In genomic region chr19:54045412-54045811, GRCm38 (mm10) we compare ENCODE assay signal across 8 mouse cellular contexts. TPM values are rescaled to one million over a fixed set of nuclear protein-coding genes. Genes with fewer than 3 reads are reported as not detected.
DNase-seq lines count a peak whose midpoint lies in the region; ATAC-seq and TF ChIP-seq lines count a peak whose summit lies in the region.

No protein-coding gene starts in this region.

- H3K4me1 ChIP-seq in kidney, postnatal 0 days (replicated peaks; ENCODE audit: insufficient read depth, low read length), result peaks cover 17% of the 10 kb centered on the region
- H3K4me1 ChIP-seq in G1E (ENCODE audit: insufficient read depth, low read depth, low read length), result peaks cover 58% of the 10 kb centered on the region
- H3K4me1 ChIP-seq in embryonic facial prominence, embryonic 10.5 days, result peaks cover 46% of the 10 kb centered on the region
- H3K4me1 ChIP-seq in hindbrain, embryonic 15.5 days (replicated peaks), result peaks cover 49% of the 10 kb centered on the region
- H3K4me1 ChIP-seq in midbrain, embryonic 15.5 days, result peaks cover 38% of the 10 kb centered on the region

- 0 out of 2 replicates have a peak, but pooled peaks have one; percentile 1 for ATAC-seq in kidney, postnatal 0 days (replicated peaks; ENCODE audit: low FRiP score, low read depth)
- no peak for ATAC-seq in G1E (ENCODE audit: extremely low read depth, insufficient number of reproducible peaks, low FRiP score, poor library complexity, severe bottlenecking)
- ATAC-seq in hindbrain, embryonic 15.5 days (ENCODE audit: low FRiP score, low read depth), result peak; percentile 15; the same call in 1 of the 2 replicates
- peak; percentile 17; the same call in 1 of the 2 replicates for ATAC-seq in midbrain, embryonic 15.5 days (replicated peaks)
- no peak for ATAC-seq in cerebellum, adult (ENCODE audit: insufficient number of reproducible peaks, low FRiP score, low TSS enrichment)

- peaks cover 36% of the 10 kb centered on the region for H3K27me3 ChIP-seq in kidney, postnatal 0 days (ENCODE audit: insufficient read depth, low read length)
- H3K27me3 ChIP-seq in G1E (ENCODE audit: insufficient read depth, low read length), result peaks cover 28% of the 10 kb centered on the region; the same call in 1 of the 2 replicates
- H3K27me3 ChIP-seq in embryonic facial prominence, embryonic 10.5 days (replicated peaks; ENCODE audit: low read depth, poor library complexity, severe bottlenecking), result peaks cover 71% of the 10 kb centered on the region
- peaks cover 15% of the 10 kb centered on the region; the same call in 1 of the 2 replicates for H3K27me3 ChIP-seq in hindbrain, embryonic 15.5 days
- peaks cover 33% of the 10 kb centered on the region for H3K27me3 ChIP-seq in midbrain, embryonic 15.5 days (replicated peaks)

- no peaks in the 10 kb centered on the region for H3K9me3 ChIP-seq in kidney, postnatal 0 days (replicated peaks; ENCODE audit: low read length)
- peaks cover 31% of the 10 kb centered on the region for H3K9me3 ChIP-seq in G1E (replicated peaks)
- no peaks in the 10 kb centered on the region for H3K9me3 ChIP-seq in embryonic facial prominence, embryonic 10.5 days
- no peaks in the 10 kb centered on the region for H3K9me3 ChIP-seq in hindbrain, embryonic 15.5 days
- H3K9me3 ChIP-seq in midbrain, embryonic 15.5 days, result no peaks in the 10 kb centered on the region

- H3K4me2 ChIP-seq in kidney, postnatal 0 days (ENCODE audit: low read length), result peak overlapping the region; percentile 99
- H3K4me2 ChIP-seq in hindbrain, embryonic 15.5 days, result peak overlapping the region; percentile 99
- H3K4me2 ChIP-seq in midbrain, embryonic 15.5 days, result peak overlapping the region; percentile 93

- H3K4me3 ChIP-seq in kidney, postnatal 0 days (replicated peaks; ENCODE audit: low read depth, low read length), result peak overlapping the region; percentile 49
- peak overlapping the region; percentile 71 for H3K4me3 ChIP-seq in G1E (ENCODE audit: low read depth, low read length)
- peak overlapping the region; percentile 68 for H3K4me3 ChIP-seq in embryonic facial prominence, embryonic 10.5 days
- H3K4me3 ChIP-seq in hindbrain, embryonic 15.5 days, result peak overlapping the region; percentile 64
- peak overlapping the region; percentile 59 for H3K4me3 ChIP-seq in midbrain, embryonic 15.5 days

- peak; percentile 16 for DNase-seq in kidney, postnatal 0 days (ENCODE audit: low spot score)
- DNase-seq in kidney, adult 18-20 months, result no peak
- peak; percentile 21 for DNase-seq in G1E (ENCODE audit: low spot score)
- DNase-seq in embryonic facial prominence, embryonic 10.5 days (ENCODE audit: low spot score), result no peak
- DNase-seq in frontal cortex, adult 2 months (ENCODE audit: extremely low spot score in 1 of 2, low spot score in 1 of 2), result no peak

- H3K9ac ChIP-seq in kidney, postnatal 0 days (ENCODE audit: low read depth, low read length), result peak overlapping the region; percentile 59
- peak overlapping the region; percentile 74 for H3K9ac ChIP-seq in hindbrain, embryonic 15.5 days
- H3K9ac ChIP-seq in midbrain, embryonic 15.5 days, result peak overlapping the region; percentile 54

- 0 out of 2 replicates have a peak overlapping the region, but pooled peaks have one; percentile 19 for H3K27ac ChIP-seq in kidney, postnatal 0 days
- H3K27ac ChIP-seq in embryonic facial prominence, embryonic 10.5 days (replicated peaks), result peak overlapping the region; percentile 31; the same call in 1 of the 2 replicates
- peak overlapping the region; percentile 81 for H3K27ac ChIP-seq in hindbrain, embryonic 15.5 days (replicated peaks)
- peak overlapping the region; percentile 57 for H3K27ac ChIP-seq in midbrain, embryonic 15.5 days

- 2% methylated on average over 29 of the region's 29 CpGs for WGBS in kidney, postnatal 0 days
- 1% methylated on average over 29 of the region's 29 CpGs for WGBS in embryonic facial prominence, embryonic 10.5 days
- under 1% methylated on average over 29 of the region's 29 CpGs for whole genome bisulfite sequencing in hindbrain, embryonic 15.5 days
- WGBS in midbrain, embryonic 15.5 days, result under 1% methylated on average over 29 of the region's 29 CpGs

- no peaks in the 10 kb centered on the region for H3K36me3 ChIP-seq in kidney, postnatal 0 days (ENCODE audit: insufficient read depth, low read length)
- H3K36me3 ChIP-seq in G1E (replicated peaks), result peaks cover 51% of the 10 kb centered on the region
- H3K36me3 ChIP-seq in embryonic facial prominence, embryonic 10.5 days (replicated peaks), result no peaks in the 10 kb centered on the region
- H3K36me3 ChIP-seq in hindbrain, embryonic 15.5 days, result no peaks in the 10 kb centered on the region
- H3K36me3 ChIP-seq in midbrain, embryonic 15.5 days (replicated peaks), result no peaks in the 10 kb centered on the region

- TF ChIP-seq CTCF in kidney, postnatal 0 days (IDR thresholded peaks at IDR 0.05; ENCODE audit: low read depth), result no peak
- TF ChIP-seq CTCF in G1E (IDR thresholded peaks at IDR 0.05; ENCODE audit: low read depth, low read length), result no peak

RNA-seq across cellular contexts. Expression of gene Adra2a, which starts 1.5 kb away (rescaled TPM):
- polyA plus RNA-seq in kidney, postnatal 0 days (2015; fragmentation: Nextera tagmentation; extraction: Ambion mirVana), result 0.87 and 1.0 TPM in 2 replicates
- total RNA-seq in G1E (2014; fragmentation: Nextera tagmentation) (13.2 and 15.2 TPM in 2 replicates), G1E (2017) (8.2 and 8.7 TPM in 2 replicates)
- 40.6 and 51.8 TPM in 2 replicates for polyA plus RNA-seq in G1E (2012)
- 0.14 and 0.29 TPM in 2 replicates for polyA plus RNA-seq in embryonic facial prominence, embryonic 10.5 days (2016; fragmentation: Nextera tagmentation; extraction: Ambion mirVana)
- polyA plus RNA-seq in hindbrain, embryonic 15.5 days (2015; fragmentation: Nextera tagmentation; extraction: Ambion mirVana), result 4.7 and 5.5 TPM in 2 replicates
- polyA plus RNA-seq in midbrain, embryonic 15.5 days (2015; fragmentation: Nextera tagmentation; extraction: Ambion mirVana), result 3.2 and 3.7 TPM in 2 replicates
- polyA plus RNA-seq in frontal cortex, adult 2 months (2012; rRNA removed), result 12.7 and 16.7 TPM in 2 replicates

Comparison
In these comparisons a context has a peak if more than half of its experiments do, and no peak if none do; other contexts are left out.
1. DNase-seq: peak in kidney, postnatal 0 days (single experiment) and G1E (single experiment); none in kidney, adult 18-20 months (single experiment), embryonic facial prominence, embryonic 10.5 days (single experiment) and frontal cortex, adult 2 months (0 of 2).
2. ATAC-seq: peak in kidney, postnatal 0 days (single experiment), hindbrain, embryonic 15.5 days (single experiment) and midbrain, embryonic 15.5 days (single experiment); none in G1E (single experiment) and cerebellum, adult (single experiment).
3. H3K27ac ChIP-seq: peak in every context shown above with its lines; median percentile 81 in hindbrain, embryonic 15.5 days; 57 in midbrain, embryonic 15.5 days; 31 in embryonic facial prominence, embryonic 10.5 days; 19 in kidney, postnatal 0 days.
4. Peak in every context shown above with its lines, with median percentiles within 50 percentile points of each other: H3K4me2 ChIP-seq, H3K4me3 ChIP-seq and H3K9ac ChIP-seq.